Mouse (Mus musculus) kidney, embryonic 15.5 days (tissue): Measurements from ENCODE around the gene Samhd1. TPM values are rescaled to one million over a fixed set of nuclear protein-coding genes. Genes with fewer than 3 reads are reported as not detected.
A peak's percentile ranks its signal among the peaks of the same experiment; 100 is the strongest.

Experiments used
- ATAC-seq: fragments of 200-750 bp; cut with Nextera tagmentation; replicated peaks from 2 replicates; pipeline ENCODE4 v1.8.0; 2017; ENCODE audit warnings: moderate TSS enrichment; ENCODE audit not compliant: low FRiP score
- H3K27ac ChIP-seq: fragments of 300-500 bp; sonication (generic); 2 replicates; pipeline ENCODE4 v1.5.1; 2015; ENCODE audit warnings: mild to moderate bottlenecking, inconsistent platforms
- H3K27me3 ChIP-seq: fragments of 300-500 bp; sonication (generic); 2 replicates; pipeline ENCODE4 v1.6.1; 2015; ENCODE audit warnings: inconsistent platforms
- H3K36me3 ChIP-seq: fragments of 300-500 bp; sonication (generic); 2 replicates; pipeline ENCODE4 v1.6.1; 2015; ENCODE audit warnings: inconsistent platforms
- H3K4me1 ChIP-seq: fragments of 300-500 bp; sonication (generic); 2 replicates; pipeline ENCODE4 v1.6.1; 2015; ENCODE audit warnings: inconsistent platforms
- H3K4me2 ChIP-seq: fragments of 300-500 bp; sonication (generic); 2 replicates; pipeline ENCODE4 v1.6.1; 2015; ENCODE audit warnings: moderate library complexity, mild to moderate bottlenecking, inconsistent platforms
- H3K4me3 ChIP-seq: fragments of 300-500 bp; sonication (generic); replicated peaks from 2 replicates; pipeline ENCODE4 v1.5.1; 2015; ENCODE audit warnings: mild to moderate bottlenecking, inconsistent platforms
- H3K9ac ChIP-seq: fragments of 300-500 bp; sonication (generic); 2 replicates; pipeline ENCODE4 v1.6.1; 2015; ENCODE audit warnings: mild to moderate bottlenecking, inconsistent platforms
- H3K9me3 ChIP-seq: fragments of 300-500 bp; sonication (generic); replicated peaks from 2 replicates; pipeline ENCODE4 v1.6.1; 2016; ENCODE audit warnings: inconsistent platforms
- WGBS: fragments of 180-500 bp; shearing (Covaris S2); methylation state at CpG from one replicate; pipeline ENCODE4 v1.1.7; 2015; ENCODE audit warnings: mixed read lengths; 5-methylcytosine and 5-hydroxymethylcytosine counted together
- polyA plus RNA-seq: library from polyadenylated mRNA; unstranded; fragments of >200 nt; fragmentation: Nextera tagmentation; extraction: Ambion mirVana; gene quantifications from 2 replicates; pipeline ENCODE4 v1.2.1, GENCODE M21; 2015

Gene Samhd1
- polyA plus RNA-seq, 1 experiment from 2014 or later, result 27.2 TPM

DNA sequence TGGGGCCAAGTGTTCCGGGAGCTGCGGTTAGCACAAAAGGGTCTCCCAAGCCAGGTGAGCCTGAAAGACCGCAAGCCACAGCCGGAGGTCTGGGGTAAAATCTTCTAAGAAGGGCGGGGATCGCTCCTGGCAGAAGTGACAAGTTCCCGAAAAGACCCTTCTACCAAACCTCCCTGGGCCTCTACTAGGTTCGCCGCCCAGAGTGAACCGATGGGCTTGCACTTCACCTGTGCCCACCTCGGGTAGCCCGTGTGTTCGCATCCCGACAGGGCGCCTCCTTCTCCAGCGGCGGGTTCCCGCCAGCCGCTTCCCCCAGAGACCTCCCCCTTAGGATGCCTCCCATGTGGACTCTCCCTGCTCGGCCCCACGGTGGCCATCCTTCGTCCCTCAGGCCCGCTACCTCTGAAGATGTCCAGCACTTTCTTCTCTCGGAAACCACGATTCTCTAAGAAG lies 560 bp downstream of the Samhd1 start:
- Histone ChIP-seq H3K9me3 (no peaks in the 10 kb centered on the region), H3K9ac (peak overlapping the region; percentile 72), H3K27ac (peak overlapping the region; percentile 82), H3K4me3 (peak overlapping the region; percentile 83), H3K4me2 (peak overlapping the region; percentile 93), H3K36me3 (no peaks in the 10 kb centered on the region), H3K27me3 (no peaks in the 10 kb centered on the region), H3K4me1 (peaks cover 14% of the 10 kb centered on the region)
- under 1% methylated on average over 25 of the region's 25 CpGs for WGBS
- ATAC-seq, result peak; percentile 66

DNA sequence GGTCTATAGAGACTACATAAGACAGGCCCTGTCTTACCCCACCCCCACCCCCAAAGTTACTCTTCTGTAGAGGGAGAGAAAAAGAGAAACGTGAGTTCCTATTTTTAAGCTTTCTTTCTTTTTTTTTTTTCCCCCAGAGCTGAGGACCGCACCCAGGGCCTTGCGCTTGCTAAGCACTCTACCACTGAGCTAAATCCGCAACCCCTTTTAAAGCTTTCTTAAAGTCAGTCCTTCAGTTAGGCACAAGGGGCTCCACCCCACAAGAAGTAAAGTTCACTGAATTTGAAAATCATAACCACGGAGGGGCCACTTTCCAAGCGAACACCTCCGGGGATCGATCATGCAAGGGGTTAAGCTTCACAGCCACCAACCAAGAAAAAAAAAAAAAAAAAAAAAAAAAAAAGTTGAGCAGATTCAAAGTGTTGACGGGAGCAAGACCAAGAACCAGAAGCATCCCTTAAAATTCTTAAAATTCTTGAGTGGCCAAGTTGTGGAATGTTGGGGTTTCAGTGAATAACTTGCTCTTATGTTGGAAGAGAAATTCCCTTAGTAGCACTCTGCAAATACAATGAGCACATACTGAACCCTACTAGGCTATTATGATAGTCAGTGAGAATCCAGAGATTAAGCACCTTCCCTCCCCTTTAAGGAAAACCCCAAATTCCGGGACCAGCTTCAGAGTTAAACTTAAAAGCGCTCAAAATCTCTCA lies 1.1 kb downstream of the Samhd1 start:
- 25% methylated on average over 11 of the region's 11 CpGs for WGBS
- H3K9ac ChIP-seq, result peak overlapping the region; percentile 72
- peak overlapping the region; percentile 83 for H3K4me3 ChIP-seq
- H3K4me1 ChIP-seq, result peaks cover 14% of the 10 kb centered on the region
- no peaks in the 10 kb centered on the region for H3K9me3 ChIP-seq
- no peak for ATAC-seq
- no peaks in the 10 kb centered on the region for H3K27me3 ChIP-seq
- peak overlapping the region; percentile 82 for H3K27ac ChIP-seq
- H3K36me3 ChIP-seq, result peaks cover 4% of the 10 kb centered on the region; the same call in 1 of the 2 replicates
- H3K4me2 ChIP-seq, result peak overlapping the region; percentile 93

DNA sequence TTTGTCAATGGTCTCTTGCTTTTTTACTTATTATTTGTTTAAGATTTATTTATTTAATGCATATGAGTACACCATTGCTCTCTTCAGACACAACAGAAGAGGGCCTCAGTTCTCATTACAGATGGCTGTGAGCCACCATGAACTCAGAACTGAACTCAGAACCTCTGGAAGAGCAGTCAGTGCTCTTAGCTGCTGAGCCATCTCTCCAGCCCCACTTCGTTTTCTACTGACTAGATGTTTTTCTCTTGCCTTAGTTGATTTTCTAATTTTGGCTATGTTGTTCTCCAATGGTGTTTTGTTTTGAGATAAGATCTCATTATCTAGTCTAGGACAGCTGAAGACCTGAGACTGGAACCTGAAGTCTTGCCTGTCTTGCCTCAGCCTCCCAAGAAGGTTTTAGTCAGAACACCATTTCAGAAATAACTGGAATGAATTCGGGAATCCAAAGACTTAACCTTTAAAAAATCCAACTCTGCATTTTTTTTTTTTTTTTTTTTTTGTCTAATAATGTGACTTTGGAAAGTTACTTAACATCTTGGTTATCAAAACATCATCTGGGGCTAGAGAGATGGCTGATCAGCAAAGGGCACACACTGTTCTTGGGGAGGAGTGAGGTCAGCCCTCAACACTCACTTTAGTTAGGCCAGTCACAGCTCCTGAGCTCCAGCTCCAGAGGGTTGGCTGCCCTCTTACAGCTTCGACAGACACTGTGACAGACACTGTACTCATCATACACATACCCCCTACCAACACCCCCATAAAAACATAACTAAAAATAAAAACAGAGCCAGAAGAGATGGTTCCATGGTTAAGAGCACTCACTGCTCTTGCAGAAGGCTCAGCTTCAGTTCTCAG lies 2.2 kb downstream of the Samhd1 start:
- no peaks in the 10 kb centered on the region for H3K27me3 ChIP-seq
- 78% methylated on average over 3 of the region's 3 CpGs for WGBS

DNA sequence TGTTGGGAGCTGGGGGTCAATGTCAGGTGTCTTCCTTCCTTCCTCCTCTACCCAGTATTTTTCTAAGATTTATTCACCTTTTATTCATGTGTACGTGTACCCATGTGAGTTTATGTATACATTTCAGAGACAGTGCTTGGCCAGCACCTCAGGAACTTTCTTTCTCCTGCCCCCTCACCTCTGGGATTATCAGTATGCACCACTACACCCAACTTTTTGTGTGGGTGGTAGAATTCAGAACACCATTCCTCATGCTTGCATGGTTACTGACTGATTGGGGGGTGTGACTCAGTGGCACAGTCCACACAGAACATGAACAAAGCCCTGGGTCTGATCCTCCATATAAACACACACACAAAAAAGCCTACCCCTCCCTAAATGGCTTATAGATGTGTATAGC lies 3.0 kb downstream of the Samhd1 start:
- Histone ChIP-seq H3K27ac (no peak overlapping the region), H3K9me3 (no peaks in the 10 kb centered on the region), H3K4me1 (peaks cover 14% of the 10 kb centered on the region), H3K9ac (no peak overlapping the region), H3K4me2 (no peak overlapping the region), H3K27me3 (no peaks in the 10 kb centered on the region), H3K36me3 (peaks cover 17% of the 10 kb centered on the region), H3K4me3 (no peak overlapping the region)
- no peak for ATAC-seq
- 91% methylated on average over 1 of the region's 1 CpGs for WGBS

More for the DNA sequence above, 2.2 kb downstream of the Samhd1 start:
- Histone ChIP-seq H3K9ac (no peak overlapping the region), H3K4me2 (no peak overlapping the region), H3K27ac (no peak overlapping the region), H3K4me3 (no peak overlapping the region), H3K9me3 (no peaks in the 10 kb centered on the region), H3K4me1 (peaks cover 14% of the 10 kb centered on the region), H3K36me3 (peaks cover 9% of the 10 kb centered on the region; the same call in 1 of the 2 replicates)
- ATAC-seq, result no peak

DNA sequence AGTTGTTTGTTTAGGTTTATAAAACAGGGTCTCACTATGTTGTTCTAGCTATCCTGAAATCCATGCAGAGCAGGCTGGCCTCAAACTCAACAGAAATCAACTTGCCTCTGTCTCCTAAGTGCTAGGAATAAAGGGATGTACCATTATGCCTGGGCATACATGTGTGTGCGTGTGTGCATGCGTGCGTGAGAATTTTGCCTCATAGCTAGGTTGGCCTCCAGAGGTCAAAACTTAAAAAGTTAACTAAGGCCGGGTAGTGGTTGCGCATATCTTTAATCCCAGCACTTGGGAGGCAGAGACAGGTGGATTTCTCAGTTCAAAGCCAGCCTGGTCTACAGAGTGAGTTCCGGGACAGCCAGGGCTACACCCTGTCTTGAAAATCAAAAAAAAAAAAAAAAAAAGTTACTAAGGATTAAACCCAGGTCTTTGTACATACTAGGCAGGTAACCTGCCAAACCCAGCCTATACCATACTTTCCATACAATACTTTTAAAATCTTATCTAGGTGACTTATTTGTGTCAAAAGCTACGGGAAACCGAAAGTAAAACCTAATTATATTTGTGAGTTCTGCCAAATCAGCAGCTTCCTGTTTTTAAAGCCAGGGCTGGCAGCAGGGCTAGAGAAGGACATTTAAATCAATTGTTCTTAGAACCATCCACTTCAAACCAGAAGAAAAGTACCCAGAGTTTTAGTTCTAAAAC lies 4.1 kb downstream of the Samhd1 start:
- ATAC-seq, result no peak
- H3K36me3 ChIP-seq, result peaks cover 28% of the 10 kb centered on the region
- no peak overlapping the region for H3K27ac ChIP-seq
- no peaks in the 10 kb centered on the region for H3K27me3 ChIP-seq
- no peak overlapping the region for H3K4me3 ChIP-seq
- 0 out of 2 replicates have a peak overlapping the region, but pooled peaks have one; percentile 7 for H3K4me2 ChIP-seq
- peaks cover 14% of the 10 kb centered on the region for H3K4me1 ChIP-seq
- no peaks in the 10 kb centered on the region for H3K9me3 ChIP-seq
- 82% methylated on average over 8 of the region's 8 CpGs for WGBS
- no peak overlapping the region for H3K9ac ChIP-seq

DNA sequence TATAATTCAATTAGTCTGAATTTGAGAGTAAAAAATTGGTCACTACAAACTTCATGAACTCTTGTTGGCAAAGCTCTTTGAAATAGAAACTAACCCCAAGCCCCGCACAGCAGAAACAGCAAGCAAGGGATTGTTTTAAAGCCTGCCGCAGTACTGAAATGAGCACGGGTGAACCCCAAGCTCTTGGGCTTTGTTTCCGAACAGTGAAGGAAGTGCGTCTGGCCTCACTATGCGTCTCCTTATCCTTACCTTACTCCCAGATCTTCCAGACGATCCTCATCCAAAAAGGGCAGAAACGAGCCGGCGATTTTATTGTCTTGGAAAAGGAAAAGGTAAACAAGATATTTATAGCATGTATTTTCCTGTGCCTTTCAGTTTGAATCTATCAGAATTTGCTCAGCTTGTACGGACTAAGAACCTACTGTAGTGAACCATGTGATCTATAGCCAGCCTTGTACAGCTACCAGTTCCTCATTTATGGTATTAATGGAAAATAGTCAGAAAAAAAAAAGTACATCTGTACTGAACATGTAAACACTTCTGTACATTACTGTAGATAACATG lies 5.4 kb downstream of the Samhd1 start:
- ATAC-seq, result no peak
- Histone ChIP-seq H3K9me3 (no peaks in the 10 kb centered on the region), H3K36me3 (peaks cover 34% of the 10 kb centered on the region), H3K9ac (no peak overlapping the region), H3K4me1 (peaks cover 14% of the 10 kb centered on the region), H3K4me3 (no peak overlapping the region), H3K27ac (no peak overlapping the region), H3K27me3 (no peaks in the 10 kb centered on the region), H3K4me2 (no peak overlapping the region)
- 71% methylated on average over 11 of the region's 11 CpGs for WGBS

DNA sequence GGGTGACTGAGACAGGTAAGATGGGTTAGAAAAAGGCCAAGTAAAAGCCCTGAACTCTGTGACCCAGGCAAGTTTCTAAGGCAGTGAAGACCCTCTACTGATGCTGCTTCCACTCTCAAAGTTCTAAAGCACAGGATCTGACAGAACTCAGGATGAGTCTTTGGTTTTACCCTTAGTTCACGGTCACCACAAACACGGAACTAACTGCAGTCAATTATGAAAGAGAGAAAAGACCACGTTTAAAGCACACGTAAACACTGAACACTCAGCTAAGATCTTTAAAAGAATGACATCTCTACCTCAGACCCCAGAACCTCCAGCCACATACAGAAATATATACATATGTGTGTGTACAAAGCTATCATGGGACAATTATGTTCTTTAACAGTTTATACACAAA lies 6.0 kb downstream of the Samhd1 start:
- H3K9me3 ChIP-seq, result no peaks in the 10 kb centered on the region
- peaks cover 39% of the 10 kb centered on the region for H3K36me3 ChIP-seq
- H3K4me3 ChIP-seq, result no peak overlapping the region
- no peak for ATAC-seq
- peaks cover 12% of the 10 kb centered on the region for H3K4me1 ChIP-seq
- H3K9ac ChIP-seq, result no peak overlapping the region
- H3K27me3 ChIP-seq, result no peaks in the 10 kb centered on the region
- H3K4me2 ChIP-seq, result no peak overlapping the region
- H3K27ac ChIP-seq, result no peak overlapping the region
- 85% methylated on average over 4 of the region's 4 CpGs for WGBS

DNA sequence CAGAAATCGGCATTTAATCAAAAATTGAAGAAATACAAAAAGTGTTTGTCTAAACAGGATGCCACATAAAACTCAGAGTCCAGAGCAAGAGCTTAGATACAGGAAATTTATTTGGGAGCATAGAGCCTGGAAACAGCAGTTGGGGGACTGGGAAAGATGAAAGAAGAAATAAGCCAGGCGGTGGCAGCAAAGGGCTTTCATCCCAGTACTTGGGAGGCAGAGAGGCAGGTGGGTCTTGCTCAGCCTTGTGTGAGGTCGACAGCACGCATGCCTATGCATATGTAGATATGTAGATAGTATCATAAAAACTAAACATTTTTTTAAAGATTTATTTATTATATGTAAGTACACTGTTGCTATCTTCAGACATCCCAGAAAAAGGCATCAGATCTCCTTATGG lies 7.0 kb downstream of the Samhd1 start:
- Histone ChIP-seq H3K4me1 (peaks cover 5% of the 10 kb centered on the region; the same call in 1 of the 2 replicates), H3K27ac (no peak overlapping the region), H3K27me3 (no peaks in the 10 kb centered on the region), H3K4me3 (no peak overlapping the region), H3K4me2 (no peak overlapping the region), H3K36me3 (peaks cover 41% of the 10 kb centered on the region), H3K9me3 (no peaks in the 10 kb centered on the region), H3K9ac (no peak overlapping the region)
- ATAC-seq, result no peak
- WGBS, result 68% methylated on average over 4 of the region's 4 CpGs

DNA sequence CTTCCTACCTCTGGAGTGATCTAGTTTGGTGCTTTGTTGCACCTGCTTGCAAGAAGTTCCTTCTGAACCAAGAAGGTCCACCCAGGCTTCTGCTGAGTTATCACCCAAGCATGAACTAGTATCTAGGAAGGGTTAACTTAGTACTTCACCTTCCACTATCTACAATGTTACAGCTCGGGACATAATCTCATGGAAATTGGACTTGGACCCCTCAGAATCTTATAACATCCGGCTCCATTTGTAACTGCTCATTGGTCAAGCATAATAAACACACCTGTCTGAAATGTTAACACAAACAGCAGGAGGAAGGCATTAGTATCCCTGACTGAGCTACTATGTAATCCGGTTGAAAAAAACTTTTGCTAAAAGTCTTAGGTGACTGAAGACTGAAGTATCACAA lies 7.7 kb downstream of the Samhd1 start:
- ATAC-seq, result no peak
- Histone ChIP-seq H3K9me3 (no peaks in the 10 kb centered on the region), H3K27ac (no peak overlapping the region), H3K36me3 (peaks cover 45% of the 10 kb centered on the region), H3K4me2 (no peak overlapping the region), H3K4me3 (no peak overlapping the region), H3K27me3 (no peaks in the 10 kb centered on the region), H3K4me1 (0 out of 2 replicates have a peak, but pooled peaks cover 2% of the 10 kb centered on the region), H3K9ac (no peak overlapping the region)
- 83% methylated on average over 3 of the region's 3 CpGs for WGBS

DNA sequence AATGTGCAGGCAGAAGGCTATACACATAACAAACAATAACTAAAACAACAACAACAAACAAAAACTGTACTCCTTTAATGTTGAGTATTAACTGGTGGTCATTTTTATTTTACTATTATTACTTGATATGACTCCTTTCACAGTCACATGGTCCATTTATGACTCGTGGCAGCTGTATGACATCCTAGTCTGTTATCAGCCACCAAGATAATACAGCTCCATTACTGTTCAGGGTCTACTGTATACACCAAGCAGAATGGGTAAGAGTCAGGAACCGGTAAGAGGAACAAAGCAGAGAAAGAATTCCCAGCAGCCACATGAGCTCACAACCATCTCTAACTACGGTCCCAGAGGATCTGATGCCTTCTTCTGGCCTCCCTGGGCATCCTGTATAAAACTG lies 9.8 kb downstream of the Samhd1 start:
- H3K27me3 ChIP-seq, result no peaks in the 10 kb centered on the region
- no peak overlapping the region for H3K27ac ChIP-seq
- WGBS, result 86% methylated on average over 3 of the region's 3 CpGs
- no peaks in the 10 kb centered on the region for H3K4me1 ChIP-seq
- peaks cover 60% of the 10 kb centered on the region for H3K36me3 ChIP-seq
- no peak overlapping the region for H3K4me3 ChIP-seq
- no peak for ATAC-seq
- no peak overlapping the region for H3K4me2 ChIP-seq
- no peaks in the 10 kb centered on the region for H3K9me3 ChIP-seq
- H3K9ac ChIP-seq, result no peak overlapping the region

DNA sequence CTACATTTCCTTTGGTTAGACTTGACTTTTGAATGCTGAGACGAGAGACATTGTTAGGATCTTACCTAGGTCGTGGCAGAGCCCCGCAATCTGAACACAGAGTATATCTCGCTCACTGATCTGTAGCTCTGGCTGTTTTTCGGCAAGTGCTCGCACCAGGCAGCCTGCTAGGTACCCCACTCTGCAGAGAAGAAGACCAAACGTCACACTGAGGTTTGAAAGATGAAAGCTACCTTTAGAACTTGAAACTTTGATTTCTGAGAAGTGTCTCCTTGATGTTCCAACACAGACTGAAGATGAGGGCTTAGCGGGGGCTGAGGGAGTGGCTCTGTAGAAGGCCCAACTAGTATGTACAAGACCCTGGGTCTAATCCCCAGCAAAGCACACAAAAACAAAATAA lies 13.3 kb downstream of the Samhd1 start:
- no peaks in the 10 kb centered on the region for H3K4me1 ChIP-seq
- no peaks in the 10 kb centered on the region for H3K9me3 ChIP-seq
- no peak overlapping the region for H3K4me2 ChIP-seq
- no peak for ATAC-seq
- no peaks in the 10 kb centered on the region for H3K27me3 ChIP-seq
- WGBS, result 91% methylated on average over 8 of the region's 8 CpGs
- no peak overlapping the region for H3K4me3 ChIP-seq
- no peak overlapping the region for H3K27ac ChIP-seq
- no peak overlapping the region for H3K9ac ChIP-seq
- H3K36me3 ChIP-seq, result peaks cover 56% of the 10 kb centered on the region
